Mouse (Mus musculus) right cerebral cortex, postnatal 25 days (tissue): Measurements from ENCODE around the gene Grrp1.

Experiments used
- DNase-seq: peaks from one replicate; pipeline ENCODE4 v3.0.0; 2022

The Grrp1 gene

GRCm38 (mm10) chr4:134268102-134268655, 14.3 kb upstream of the Grrp1 start:
- no peak for DNase-seq

- no peak for DNase-seq
Measured at GRCm38 (mm10) chr4:134265860-134266585, 12.1 kb upstream of the Grrp1 start.

GRCm38 (mm10) chr4:134263191-134263590, 9.3 kb upstream of the Grrp1 start:
- no peak for DNase-seq

GRCm38 (mm10) chr4:134258354-134258753, 4.4 kb upstream of the Grrp1 start:
- DNase-seq = no peak

- DNase-seq = no peak
Measured at GRCm38 (mm10) chr4:134257198-134258009, 3.5 kb upstream of the Grrp1 start.

- no peak for DNase-seq
Measured at GRCm38 (mm10) chr4:134256407-134257197, 2.7 kb upstream of the Grrp1 start.

- DNase-seq = no peak
Measured at GRCm38 (mm10) chr4:134255854-134256253, 1.9 kb upstream of the Grrp1 start.

GRCm38 (mm10) chr4:134254835-134255234, 929 bp upstream of the Grrp1 start:
- no peak for DNase-seq

GRCm38 (mm10) chr4:134252911-134253721, 790 bp downstream of the Grrp1 start:
- no peak for DNase-seq

- no peak for DNase-seq
Measured at GRCm38 (mm10) chr4:134252131-134252910, 1.6 kb downstream of the Grrp1 start.

- DNase-seq = peak; percentile 55
Measured at GRCm38 (mm10) chr4:134251241-134252130, 2.4 kb downstream of the Grrp1 start.

- DNase-seq = no peak
Measured at GRCm38 (mm10) chr4:134250930-134251240, 3.0 kb downstream of the Grrp1 start.

GRCm38 (mm10) chr4:134250116-134250929, 3.6 kb downstream of the Grrp1 start:
- no peak for DNase-seq

GRCm38 (mm10) chr4:134249651-134250050, 4.3 kb downstream of the Grrp1 start:
- peak; percentile 73 for DNase-seq

- no peak for DNase-seq
Measured at GRCm38 (mm10) chr4:134246719-134247258, 7.1 kb downstream of the Grrp1 start, which contains the start of gene Gm30191. Gm30191 (plus strand) TSS chr4:134246935.

- no peak for DNase-seq
Measured at GRCm38 (mm10) chr4:134246256-134246655, 7.7 kb downstream of the Grrp1 start.

GRCm38 (mm10) chr4:134245148-134245843, 8.6 kb downstream of the Grrp1 start, which contains the start of gene Zfp593:
Zfp593 (minus strand) TSS chr4:134245592.
- DNase-seq = peak; percentile 94

GRCm38 (mm10) chr4:134243516-134244250, 10.2 kb downstream of the Grrp1 start, which contains the start of gene E130218I03Rik:
E130218I03Rik (plus strand) TSS chr4:134243662.
- no peak for DNase-seq
